Mouse (Mus musculus) activated CD4-positive, CD25-positive, alpha-beta regulatory T cell, adult 4 months (primary cell): ENCODE data around the gene Krtap2-4. TPM values are rescaled to one million over a fixed set of nuclear protein-coding genes. Genes with fewer than 3 reads are reported as not detected.

Experiments
- ATAC-seq: one replicate; pipeline ENCODE4 v1.8.0; 2017
- polyA plus RNA-seq, 2 experiments: library from polyadenylated mRNA; unstranded; fragments of 100-300 nt; shearing (Covaris generic); gene quantifications; one replicate each; pipeline ENCODE4 v1.2.1; 2017

Gene Krtap2-4
- polyA plus RNA-seq, 2 experiments from 2014 or later = not detected

DNA sequence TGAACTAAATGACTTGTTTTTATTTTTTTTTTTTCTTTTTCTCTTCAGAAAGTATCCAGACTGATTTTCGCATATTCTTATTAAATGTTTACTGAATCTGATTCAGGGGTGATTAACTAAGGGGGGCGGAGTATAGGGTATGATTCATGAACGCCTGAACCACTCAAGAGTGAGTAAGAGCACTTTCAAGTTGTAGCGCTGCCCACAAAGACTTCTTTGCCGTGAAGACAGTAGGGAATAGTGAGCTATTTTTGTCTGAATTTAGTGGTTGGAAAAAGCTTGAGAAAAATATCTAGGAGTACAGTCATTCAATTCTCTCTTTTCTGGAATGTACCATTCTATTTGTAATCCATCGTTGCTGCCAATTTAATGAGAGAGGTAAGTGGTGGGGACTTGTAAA lies 33.1 kb downstream of the Krtap2-4 start:
- ATAC-seq = no peak

DNA sequence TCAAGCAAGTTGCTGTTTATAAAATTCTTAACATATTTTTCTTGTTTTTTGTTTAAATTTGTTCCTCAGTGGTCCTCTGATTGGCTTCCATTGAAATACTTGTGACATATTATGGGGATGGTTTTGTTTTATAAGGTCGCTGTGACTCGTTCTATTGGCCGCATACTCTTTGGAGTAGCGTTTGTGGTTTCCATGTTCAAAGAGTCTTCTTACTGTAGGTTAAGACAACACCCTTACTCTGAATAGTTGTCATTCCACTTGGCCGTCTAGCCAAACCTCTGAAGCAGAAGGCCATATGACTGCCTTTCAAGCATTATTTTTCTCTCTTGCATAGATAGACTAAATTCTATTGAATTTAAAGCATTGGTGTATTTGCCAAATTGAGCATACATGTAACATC lies 33.6 kb downstream of the Krtap2-4 start:
- no peak for ATAC-seq

DNA sequence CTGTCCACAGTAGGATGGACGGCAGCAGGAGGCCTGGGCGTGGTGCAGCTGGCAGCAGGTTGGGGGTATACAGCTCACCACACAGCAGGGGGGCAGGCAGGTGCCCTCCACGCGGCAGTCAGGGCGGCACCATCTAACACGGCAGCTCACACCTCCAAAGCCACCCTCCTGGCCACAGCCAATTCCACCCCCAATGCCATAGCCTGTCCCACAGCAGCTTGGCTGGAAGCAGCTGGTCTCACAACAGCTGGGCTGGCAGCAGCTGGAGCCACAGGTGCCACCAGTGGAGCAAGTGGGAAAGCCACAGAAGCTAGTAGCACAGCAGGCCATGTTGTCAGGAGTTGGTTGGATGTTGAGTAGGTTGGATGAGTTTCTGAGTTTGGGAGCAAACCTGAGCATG lies 34.0 kb downstream of the Krtap2-4 start, which contains the start of gene Krtap1-5:
Gene Krtap1-5 (minus strand): TSS at position 381 of the 400 bp plus-strand sequence.
- ATAC-seq = no peak

DNA sequence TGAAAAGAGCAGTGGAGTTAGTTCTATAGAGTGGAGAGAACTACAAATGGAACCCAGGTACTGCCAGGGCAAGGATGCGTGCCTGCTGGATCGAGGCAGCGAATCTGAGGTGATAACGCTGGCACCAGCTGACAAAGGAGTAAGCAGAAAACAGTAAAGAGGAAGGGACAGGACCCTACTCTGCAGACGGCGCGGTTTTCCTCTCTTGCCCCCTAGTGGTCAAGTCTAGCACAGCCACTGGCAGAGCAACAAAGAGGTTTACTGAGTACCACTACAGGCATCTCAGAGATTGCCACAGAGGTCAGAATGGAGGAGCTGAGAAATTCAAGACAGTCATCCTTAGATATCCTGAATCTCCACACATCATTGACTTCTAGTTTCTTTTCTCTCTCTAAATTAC lies 40.5 kb downstream of the Krtap2-4 start:
- ATAC-seq = no peak

DNA sequence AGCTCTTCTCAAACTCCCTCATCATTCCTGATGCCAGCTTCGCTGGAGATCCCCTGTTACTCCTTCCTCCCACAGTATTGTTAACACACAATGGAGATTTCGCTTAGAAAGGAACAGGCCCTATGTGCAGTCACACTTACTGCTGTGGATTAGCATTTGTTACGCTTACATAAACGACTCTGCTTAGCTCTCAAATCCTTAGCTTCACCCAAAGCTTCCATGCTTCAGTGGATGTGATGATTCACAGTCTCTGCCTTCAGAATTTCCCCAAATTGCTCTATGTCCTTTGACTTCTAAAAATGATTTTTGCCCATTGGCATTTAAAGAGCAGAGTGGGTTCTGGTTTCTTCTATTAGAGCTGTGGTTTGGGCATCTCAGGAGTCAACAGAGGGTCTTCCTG lies 41.5 kb downstream of the Krtap2-4 start:
- no peak for ATAC-seq

DNA sequence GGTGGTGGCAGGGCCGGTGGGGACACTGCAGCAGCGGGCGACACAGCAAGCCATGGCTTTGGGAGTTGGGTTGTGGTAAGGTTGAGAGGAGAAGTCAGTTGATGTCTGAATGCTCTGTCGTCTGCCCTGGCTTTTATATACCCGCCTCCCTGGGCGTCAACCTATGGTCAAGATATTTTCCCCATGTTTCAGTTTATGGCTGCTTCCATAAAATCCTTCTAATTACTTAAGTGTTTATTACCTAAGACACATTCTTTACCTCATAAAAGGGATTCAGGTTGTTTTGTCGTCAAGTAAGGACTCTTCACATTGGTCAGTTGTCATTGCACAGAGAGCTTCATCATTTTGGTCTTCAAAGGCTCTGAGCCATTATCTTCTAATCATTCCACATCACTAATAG lies 48.1 kb downstream of the Krtap2-4 start, which contains the start of gene Krtap3-1:
Gene Krtap3-1 (minus strand): TSS at position 101 of the 400 bp plus-strand sequence.
- ATAC-seq = no peak

Other genes starting within 250 kb of the Krtap2-4 start
- not detected for gene Krt28, start 239.9 kb downstream of the Krtap2-4 start, polyA plus RNA-seq
- 1 to 10 TPM; 3.6 to 4.2 TPM for gene Krt10, start 225.5 kb downstream of the Krtap2-4 start, polyA plus RNA-seq
- gene Krt12, start 192.6 kb downstream of the Krtap2-4 start, polyA plus RNA-seq = not detected
- gene Krt20, start 176.7 kb downstream of the Krtap2-4 start, polyA plus RNA-seq = under 1 TPM in 1 of 2 experiments, not detected in 1; 0.17 TPM
- not detected for gene Krt23, start 121.7 kb downstream of the Krtap2-4 start, polyA plus RNA-seq
- gene Krt39, start 93.5 kb downstream of the Krtap2-4 start, polyA plus RNA-seq = not detected
- gene Krt40, start 71.7 kb downstream of the Krtap2-4 start, polyA plus RNA-seq = not detected
- gene Krtap3-3, start 64.0 kb downstream of the Krtap2-4 start, polyA plus RNA-seq = not detected
- not detected for gene Krtap3-2, start 58.0 kb downstream of the Krtap2-4 start, polyA plus RNA-seq
- gene Gm11939, start 55.4 kb downstream of the Krtap2-4 start, polyA plus RNA-seq = not detected
- gene Krtap3-1, start 48.2 kb downstream of the Krtap2-4 start, polyA plus RNA-seq = not detected
- not detected for gene Krtap1-5, start 33.8 kb downstream of the Krtap2-4 start, polyA plus RNA-seq
- not detected for gene Krtap1-4, start 31.2 kb downstream of the Krtap2-4 start, polyA plus RNA-seq
- not detected for gene Krtap1-3, start 23.5 kb downstream of the Krtap2-4 start, polyA plus RNA-seq
- not detected for gene Krtap9-3, start 16.7 kb downstream of the Krtap2-4 start, polyA plus RNA-seq
- gene Gm11938, start 11.5 kb downstream of the Krtap2-4 start, polyA plus RNA-seq = not detected
- not detected for gene Gm11937, start 4.7 kb downstream of the Krtap2-4 start, polyA plus RNA-seq
- not detected for gene Gm11562, start 5.6 kb upstream of the Krtap2-4 start, polyA plus RNA-seq
- gene Krtap4-1, start 13.4 kb upstream of the Krtap2-4 start, polyA plus RNA-seq = not detected
- gene Krtap4-2, start 20.2 kb upstream of the Krtap2-4 start, polyA plus RNA-seq = not detected
- not detected for gene Krtap4-7, start 29.2 kb upstream of the Krtap2-4 start, polyA plus RNA-seq
- gene Gm11555, start 35.4 kb upstream of the Krtap2-4 start, polyA plus RNA-seq = not detected
- gene Gm11563, start 44.1 kb upstream of the Krtap2-4 start, polyA plus RNA-seq = not detected
- gene Krtap4-6, start 51.1 kb upstream of the Krtap2-4 start, polyA plus RNA-seq = not detected
- gene Gm14190, start 75.9 kb upstream of the Krtap2-4 start, polyA plus RNA-seq = not detected
- not detected for gene Gm14180, start 119.4 kb upstream of the Krtap2-4 start, polyA plus RNA-seq
- not detected for gene Gm11595, start 158.1 kb upstream of the Krtap2-4 start, polyA plus RNA-seq
- not detected for gene Krtap4-8, start 165.9 kb upstream of the Krtap2-4 start, polyA plus RNA-seq
- gene Krtap4-9, start 170.4 kb upstream of the Krtap2-4 start, polyA plus RNA-seq = not detected
- gene Gm11596, start 178.6 kb upstream of the Krtap2-4 start, polyA plus RNA-seq = not detected
- gene Gm11569, start 184.1 kb upstream of the Krtap2-4 start, polyA plus RNA-seq = not detected
- gene Gm11554, start 189.6 kb upstream of the Krtap2-4 start, polyA plus RNA-seq = not detected
- gene Krtap4-13, start 195.0 kb upstream of the Krtap2-4 start, polyA plus RNA-seq = not detected
- not detected for gene Gm11564, start 200.8 kb upstream of the Krtap2-4 start, polyA plus RNA-seq
- not detected for gene 2300003K06Rik, start 223.2 kb upstream of the Krtap2-4 start, polyA plus RNA-seq
- not detected for gene Krtap4-16, start 236.8 kb upstream of the Krtap2-4 start, polyA plus RNA-seq
- gene Gm11568, start 243.1 kb upstream of the Krtap2-4 start, polyA plus RNA-seq = not detected
- not detected for gene Gm11559, start 249.6 kb upstream of the Krtap2-4 start, polyA plus RNA-seq